Mouse (Mus musculus) E14TG2a.4 (cell line): ENCODE data around the gene Gm4952.

Experiments
- CTCF ChIP-seq: conservative IDR thresholded peaks from 2 replicates; pipeline ENCODE4 v1.5.1; 2014; ENCODE audit warnings: low read length
- NANOG ChIP-seq: IDR thresholded peaks from 2 replicates; pipeline ENCODE4 v1.6.1; 2014; ENCODE audit warnings: borderline replicate concordance, low read length, mixed read lengths
- POU5F1 ChIP-seq: IDR thresholded peaks from 2 replicates; pipeline ENCODE4 v1.6.1; 2014; ENCODE audit warnings: low read length, borderline replicate concordance

DNA sequence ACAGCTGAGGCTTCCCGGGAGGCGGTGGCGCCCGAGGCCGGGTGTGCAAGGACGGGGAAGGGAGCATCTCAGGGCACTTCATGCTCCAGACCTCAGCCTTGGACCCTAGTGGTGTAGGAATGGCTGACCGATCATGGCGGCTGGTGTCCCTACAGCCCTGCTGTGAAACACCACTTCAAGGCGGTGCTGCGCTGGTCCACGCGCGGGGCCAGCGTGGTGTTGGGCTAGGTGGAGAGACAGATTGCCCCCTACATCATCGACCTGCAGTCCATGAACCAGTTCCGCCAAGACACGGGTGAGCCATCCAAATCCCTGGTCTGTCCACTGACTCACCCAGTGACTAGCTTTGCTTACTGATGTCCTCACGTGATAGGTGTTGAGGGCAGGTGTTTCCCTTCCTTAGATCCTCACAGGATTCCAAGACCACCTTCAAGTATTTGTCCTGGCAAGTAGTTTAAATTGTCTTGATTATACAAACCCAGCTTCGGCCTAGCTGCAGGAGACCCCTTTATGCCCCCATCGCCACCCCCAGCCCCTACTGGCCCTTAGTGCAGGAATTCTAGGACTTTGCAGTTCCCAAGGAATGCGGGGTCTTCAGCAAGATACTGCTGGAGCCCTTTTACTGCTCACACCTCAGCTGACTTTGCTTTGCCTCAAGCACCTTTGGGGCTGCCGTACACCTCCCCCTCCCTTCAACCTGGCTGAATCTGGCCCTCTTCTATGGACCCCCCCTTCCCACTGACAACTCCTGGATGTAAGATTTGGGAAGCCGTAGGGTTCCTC, 3.3 kb upstream of the Gm4952 start:
- TF ChIP-seq CTCF, result no peak
- no peak for TF ChIP-seq NANOG
- no peak for TF ChIP-seq POU5F1
